Mouse (Mus musculus): ENCODE results near the gene Adamts4.
"Not testable (repeated sequence)": the region's sequence is repeated elsewhere in the genome, so short reads cannot be mapped to it uniquely, and the experiment has no call there.

Adamts4 gene

DNA sequence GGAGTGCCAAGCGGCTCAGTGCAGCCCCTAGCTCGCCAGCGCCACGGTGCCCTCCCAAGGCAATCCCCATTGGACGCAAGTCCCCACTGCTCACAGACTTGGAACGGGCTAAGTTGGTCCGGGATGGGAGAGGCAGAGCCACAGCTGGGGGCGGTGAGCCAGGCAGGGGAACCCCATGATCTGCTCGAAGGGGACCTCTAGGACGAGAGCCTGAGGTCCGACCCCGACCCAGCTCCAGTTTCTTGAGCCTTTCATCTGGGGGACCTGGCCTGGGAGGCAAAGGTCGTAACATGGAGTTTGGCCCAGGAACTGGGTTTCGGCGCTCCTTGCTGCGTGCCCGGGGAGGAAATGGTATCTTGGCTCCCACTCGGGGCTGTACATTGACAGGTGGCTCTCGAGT, 36.3 kb downstream of the Adamts4 start:
- in situ Hi-C loops (cut with MboI; ENCODE audit: low pct_unique_long_range_greater_than_20kb in 1 of 2, low sequenced_read_pairs in 2 of 2, unreplicated experiment in 1 of 2) = no loop called here

DNA sequence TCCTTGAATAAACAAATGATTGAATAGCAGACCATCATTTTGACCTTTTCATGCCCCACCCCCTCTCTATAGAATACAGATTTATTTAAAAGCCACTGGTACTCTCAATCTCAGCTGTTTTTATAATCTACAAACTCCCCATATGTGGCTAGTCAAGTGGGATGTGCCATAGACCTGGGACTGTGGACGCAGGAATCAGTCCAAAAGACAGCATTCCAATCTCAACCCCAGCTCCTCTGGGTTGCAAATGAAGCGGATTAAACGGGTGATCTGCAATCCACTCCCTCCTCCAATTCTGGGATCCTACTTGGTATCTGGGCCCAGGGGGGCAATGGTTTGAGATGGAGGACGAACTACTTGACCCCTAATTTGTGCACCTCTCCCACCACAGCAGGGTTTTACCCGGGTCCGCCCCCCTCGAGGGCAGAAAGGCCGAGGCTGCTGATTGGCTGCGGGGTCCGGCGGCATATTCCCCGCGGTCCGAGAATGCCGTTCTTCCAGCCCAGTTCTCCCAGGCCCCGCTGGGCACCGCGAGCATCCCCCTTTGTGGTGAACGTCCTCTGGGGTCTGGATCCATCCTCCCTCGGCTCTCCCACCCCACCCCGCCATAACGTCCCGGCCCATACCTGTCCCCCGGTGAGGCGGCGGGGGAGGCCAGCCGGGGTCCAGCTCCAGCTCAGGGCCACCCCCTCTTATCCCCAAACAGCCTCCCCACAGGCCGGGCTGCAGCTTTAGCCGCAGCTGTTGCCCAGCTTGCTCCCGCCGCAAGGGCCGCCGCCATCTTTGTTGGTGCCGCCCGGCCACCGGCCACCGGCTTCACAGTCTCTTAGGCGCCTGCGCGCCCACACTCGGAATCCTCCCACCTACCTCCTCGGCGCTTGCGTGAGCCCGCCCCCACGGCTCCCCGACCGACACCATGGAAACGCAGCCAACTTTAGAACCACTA, 37.2 kb downstream of the Adamts4 start, which contains the start of gene Usp21:
Gene Usp21 (minus strand): TSS at position 856 of the 946 bp plus-strand sequence.
- in situ Hi-C loops (cut with MboI; ENCODE audit: low pct_unique_long_range_greater_than_20kb in 1 of 2, low sequenced_read_pairs in 2 of 2, unreplicated experiment in 1 of 2) = no loop called here

DNA sequence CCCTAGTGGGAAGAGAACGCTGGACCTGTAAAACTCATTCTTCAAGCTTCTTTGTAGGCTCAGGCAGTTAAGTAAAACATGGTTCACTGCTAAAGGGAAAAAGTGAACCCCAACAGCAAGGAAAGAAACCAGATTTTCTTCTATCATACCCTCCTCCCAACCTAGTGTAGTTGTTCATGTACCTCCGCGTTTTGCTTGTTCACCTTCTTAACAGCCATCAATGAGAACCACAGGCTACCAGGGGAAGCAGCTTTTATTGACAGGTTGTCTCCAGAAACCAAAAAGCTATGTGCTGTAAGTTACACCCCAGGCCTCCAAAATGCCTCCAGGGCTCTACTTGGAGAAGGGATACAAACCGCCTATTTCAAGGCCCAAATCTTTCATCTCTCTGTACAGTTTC, 38.1 kb downstream of the Adamts4 start:
- in situ Hi-C loops (cut with MboI; ENCODE audit: low pct_unique_long_range_greater_than_20kb in 1 of 2, low sequenced_read_pairs in 2 of 2, unreplicated experiment in 1 of 2) = no loop called here

DNA sequence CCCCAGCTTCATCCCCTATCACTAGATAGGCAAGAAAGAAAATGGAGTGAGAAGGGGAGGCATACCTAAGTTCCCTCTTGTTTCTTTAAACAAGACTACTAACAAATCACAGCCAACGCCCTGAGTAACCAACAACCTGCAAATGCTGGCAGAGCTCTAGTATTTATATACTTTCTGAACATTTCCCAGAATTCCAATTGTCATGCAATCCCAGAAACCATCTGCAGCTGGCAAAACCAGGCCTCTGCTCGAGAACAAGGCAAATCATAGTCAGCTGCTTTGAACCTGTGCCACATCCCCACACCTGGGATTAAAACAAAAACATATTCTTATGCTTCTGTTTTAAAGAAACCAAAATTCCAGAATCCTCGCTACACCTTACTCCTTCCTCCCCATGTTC, 43.1 kb downstream of the Adamts4 start:
- in situ Hi-C loops (cut with MboI; ENCODE audit: low pct_unique_long_range_greater_than_20kb in 1 of 2, low sequenced_read_pairs in 2 of 2, unreplicated experiment in 1 of 2) = no loop called here

DNA sequence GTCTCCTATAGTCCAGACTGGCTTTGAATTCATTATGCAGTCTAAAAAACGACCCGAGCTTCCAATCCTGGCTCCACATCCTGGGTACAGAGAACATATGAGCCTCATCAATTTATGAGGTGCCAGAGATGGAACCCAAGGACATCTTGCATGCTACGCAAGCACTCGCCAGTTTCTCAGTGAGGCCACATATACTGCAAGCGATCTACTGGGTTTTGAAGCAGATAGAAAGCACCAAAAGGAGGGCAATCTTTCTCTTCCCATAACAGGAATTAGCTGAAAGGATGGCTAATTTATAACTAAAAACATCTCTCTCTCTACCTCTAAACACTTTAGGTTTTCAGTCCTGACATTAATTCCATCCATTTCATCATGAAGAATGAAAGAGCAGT, 43.7 kb downstream of the Adamts4 start:
- in situ Hi-C loops (cut with MboI; ENCODE audit: low pct_unique_long_range_greater_than_20kb in 1 of 2, low sequenced_read_pairs in 2 of 2, unreplicated experiment in 1 of 2) = no loop called here

DNA sequence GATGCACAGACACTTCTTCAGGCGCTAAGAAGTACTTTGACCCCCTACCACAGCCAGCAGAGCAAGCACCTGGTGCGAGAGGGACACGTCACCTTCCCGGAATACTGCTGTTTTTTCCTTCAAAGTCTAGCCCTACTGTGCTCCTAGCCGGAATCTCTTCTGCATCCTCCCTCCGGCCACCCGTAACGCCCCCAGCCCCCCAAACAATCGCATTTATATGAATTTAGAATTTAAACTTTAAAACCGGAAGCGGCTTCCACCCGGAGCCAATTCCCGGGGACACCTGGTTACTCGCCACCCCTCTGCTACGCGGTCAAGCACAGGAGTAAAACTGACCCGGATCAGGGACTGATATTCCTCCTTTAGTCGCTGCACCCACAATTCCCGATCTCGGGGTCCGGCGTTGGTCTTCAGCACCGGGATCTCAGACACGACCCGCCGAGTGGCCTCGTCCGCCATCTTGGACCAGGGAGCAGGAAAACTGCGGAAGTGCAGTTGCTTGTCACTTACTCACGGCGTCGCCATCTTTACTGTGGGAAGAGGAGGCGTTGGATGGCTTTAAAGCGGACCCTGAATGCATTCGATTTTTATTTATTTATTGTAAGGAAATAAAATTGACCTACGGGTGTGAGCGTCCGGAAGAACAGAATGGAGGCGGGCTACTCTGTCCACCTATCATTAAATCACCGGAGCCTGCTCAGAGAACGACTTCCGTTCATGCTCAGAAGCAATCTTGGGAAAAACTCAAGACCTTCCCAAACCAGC, 44.3 kb downstream of the Adamts4 start, which contains the start of gene Ufc1:
Gene Ufc1 (minus strand): TSS at position 727 of the 765 bp plus-strand sequence.
- in situ Hi-C loops (cut with MboI; ENCODE audit: low pct_unique_long_range_greater_than_20kb in 1 of 2, low sequenced_read_pairs in 2 of 2, unreplicated experiment in 1 of 2) = no loop called here

DNA sequence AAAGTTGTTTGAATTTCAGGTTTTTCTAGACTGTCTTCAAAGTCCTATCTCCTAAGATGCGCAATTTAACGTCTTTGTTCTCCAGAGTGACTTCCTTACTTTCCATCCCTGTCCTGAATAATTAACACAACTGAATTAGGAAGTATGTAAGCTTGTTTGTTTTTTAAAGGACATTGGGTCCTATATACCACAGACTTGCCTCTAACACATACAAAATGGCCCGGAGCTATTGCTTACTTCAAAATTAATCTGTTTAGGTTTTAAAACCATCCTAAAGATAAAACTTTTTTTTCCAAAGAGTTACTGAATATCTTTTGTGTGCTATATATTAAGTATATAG, 44.8 kb downstream of the Adamts4 start:
- in situ Hi-C loops (cut with MboI; ENCODE audit: low pct_unique_long_range_greater_than_20kb in 1 of 2, low sequenced_read_pairs in 2 of 2, unreplicated experiment in 1 of 2) = no loop called here

DNA sequence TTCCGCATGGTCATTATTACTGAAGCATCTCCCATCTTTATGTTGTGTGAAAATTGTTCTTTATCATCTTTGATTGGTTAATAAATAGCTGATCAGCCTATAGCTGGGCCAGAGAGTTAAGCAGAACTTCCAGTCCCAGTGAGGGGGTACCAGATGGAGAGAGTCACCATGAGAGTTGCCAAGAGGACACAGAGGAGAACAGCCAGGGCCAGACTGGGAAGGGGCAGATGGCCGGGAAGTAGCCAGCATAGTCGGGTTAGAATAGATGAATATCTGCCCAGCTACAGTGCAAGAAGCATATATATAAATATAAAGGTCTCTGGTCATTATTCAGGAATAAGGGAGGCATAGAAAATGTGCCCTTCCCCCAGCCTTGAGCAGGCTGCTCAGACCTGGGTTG, 48.0 kb downstream of the Adamts4 start:
- in situ Hi-C loops (cut with MboI; ENCODE audit: low pct_unique_long_range_greater_than_20kb in 1 of 2, low sequenced_read_pairs in 2 of 2, unreplicated experiment in 1 of 2) = no loop called here

DNA sequence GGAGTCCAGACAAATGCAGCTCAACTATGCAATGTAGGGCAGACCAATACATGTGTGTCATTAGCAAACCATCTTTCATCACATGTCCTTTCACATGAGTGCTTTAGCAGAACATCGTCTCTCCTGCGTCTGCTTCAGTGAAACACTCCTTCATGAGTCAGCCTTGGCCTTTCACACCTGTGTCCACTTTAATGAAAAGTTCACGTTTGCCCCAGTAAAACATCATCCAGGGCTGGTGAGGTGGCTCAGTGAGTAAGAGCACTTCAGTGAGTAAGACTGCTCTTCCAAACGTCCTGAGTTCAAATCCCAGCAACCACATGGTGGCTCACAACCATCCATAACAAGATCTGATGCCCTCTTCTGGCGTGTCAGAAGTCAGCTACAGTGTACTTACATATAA, 55.9 kb downstream of the Adamts4 start:
- in situ Hi-C loops (cut with MboI; ENCODE audit: low pct_unique_long_range_greater_than_20kb in 1 of 2, low sequenced_read_pairs in 2 of 2, unreplicated experiment in 1 of 2) = not testable (repeated sequence)

DNA sequence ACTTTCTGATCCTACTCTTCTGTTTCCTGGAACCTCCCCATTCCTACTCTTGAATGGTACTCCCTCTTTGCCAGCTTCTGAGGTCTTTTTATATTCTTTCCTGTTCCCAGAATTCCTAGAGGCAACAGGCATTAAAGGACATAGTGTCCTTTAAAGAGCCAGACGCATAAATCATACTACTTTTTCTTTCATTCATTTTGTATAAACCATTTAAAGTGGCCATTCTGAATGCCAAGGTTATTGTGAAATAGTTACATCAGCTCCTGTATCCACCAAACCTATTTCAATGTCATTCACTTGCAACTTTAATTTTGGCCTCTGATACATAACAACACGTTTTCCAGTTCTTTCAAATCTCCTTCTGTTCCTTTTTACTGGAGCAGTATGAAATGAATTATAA, 59.1 kb downstream of the Adamts4 start:
- in situ Hi-C loops (cut with MboI; ENCODE audit: low pct_unique_long_range_greater_than_20kb in 1 of 2, low sequenced_read_pairs in 2 of 2, unreplicated experiment in 1 of 2) = no loop called here

Data from mouse embryonic stem cell (cell line).